Mouse (Mus musculus): ENCODE data around the gene Pole2.
A peak's percentile ranks its signal among the peaks of the same experiment; 100 is the strongest.

The Pole2 gene

GRCm38 (mm10) chr12:69227776-69228466, at the start of gene Pole2:
Gene Pole2 (minus strand): TSS chr12:69228195.
- DNase-seq, result peak; percentile 95 to 96

- no peak for DNase-seq
These were observed 41.0 kb upstream of the Pole2 start for GRCm38 (mm10) chr12:69268956-69269355.

DNA sequence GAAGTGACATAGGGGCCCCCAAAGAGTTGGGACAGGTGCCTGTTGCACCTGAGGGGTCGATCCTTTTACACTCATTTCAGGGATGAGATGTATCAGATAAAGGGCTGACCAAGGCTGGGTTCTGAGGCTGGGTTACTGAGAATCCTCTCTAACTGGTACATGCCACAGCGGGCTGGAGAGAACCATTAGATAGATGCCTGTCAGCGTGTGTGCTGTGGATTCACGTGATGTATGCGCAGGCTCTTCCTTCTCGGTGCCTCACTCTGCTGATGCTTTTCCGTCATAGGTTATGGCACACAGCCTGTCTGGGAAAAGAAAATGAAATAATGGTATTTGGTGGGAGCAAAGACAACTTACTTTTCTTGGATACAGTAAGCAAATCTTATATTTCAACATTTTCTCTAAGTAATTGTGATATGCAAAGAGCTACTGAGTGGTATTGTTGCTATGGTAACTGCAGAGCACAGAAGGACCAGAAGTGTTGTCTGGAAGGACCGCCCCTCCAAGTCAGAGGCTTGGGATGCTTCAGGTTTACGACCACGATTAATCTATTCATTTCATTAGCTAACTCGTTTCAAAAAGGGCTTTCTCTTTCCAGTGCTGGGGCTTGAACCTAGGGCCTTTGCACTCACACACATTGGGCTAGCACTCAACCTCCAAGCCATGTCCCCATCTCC, 40.1 kb upstream of the Pole2 start:
- DNase-seq, result no peak

DNA sequence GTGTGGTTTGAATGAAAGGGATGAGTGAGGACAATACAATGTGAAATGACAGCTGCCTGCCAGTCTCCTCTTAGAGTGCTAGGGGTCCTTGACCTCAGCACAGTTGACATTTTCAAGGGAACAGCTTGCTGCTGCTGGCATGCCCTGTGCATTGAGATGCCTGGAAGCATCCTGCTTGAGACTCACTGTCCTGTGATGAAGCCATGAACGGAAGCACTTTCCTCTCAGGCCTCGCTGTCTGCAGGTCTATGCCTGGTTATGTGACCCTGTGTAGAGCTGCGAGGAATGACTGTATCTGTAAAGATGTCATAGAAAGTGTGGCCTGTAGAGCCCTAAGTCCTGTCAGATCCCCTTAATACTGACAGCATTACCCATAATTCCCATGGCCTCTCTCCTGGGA, 37.0 kb upstream of the Pole2 start:
- DNase-seq, result no peak

DNA sequence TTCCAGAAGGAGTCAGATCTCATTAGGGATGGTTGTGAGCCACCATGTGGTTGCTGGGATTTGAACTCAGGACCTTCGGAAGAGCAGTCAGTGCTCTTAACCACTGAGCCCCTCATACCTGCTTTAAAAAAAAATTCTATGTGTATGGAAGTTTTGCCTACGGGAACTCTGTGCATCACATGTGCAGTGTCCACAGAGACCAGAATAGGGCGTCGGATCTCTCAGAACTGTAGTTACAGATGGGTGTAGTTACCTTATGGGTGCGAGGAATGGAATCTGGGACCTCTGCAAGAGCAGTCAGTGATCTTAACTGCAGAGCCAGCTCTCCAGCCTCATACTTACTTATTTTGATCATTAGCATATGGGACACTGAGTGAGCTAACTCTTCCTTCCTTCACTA, 34.3 kb upstream of the Pole2 start:
- DNase-seq, result no peak

GRCm38 (mm10) chr12:69257836-69258235, 29.8 kb upstream of the Pole2 start:
- no peak for DNase-seq

DNA sequence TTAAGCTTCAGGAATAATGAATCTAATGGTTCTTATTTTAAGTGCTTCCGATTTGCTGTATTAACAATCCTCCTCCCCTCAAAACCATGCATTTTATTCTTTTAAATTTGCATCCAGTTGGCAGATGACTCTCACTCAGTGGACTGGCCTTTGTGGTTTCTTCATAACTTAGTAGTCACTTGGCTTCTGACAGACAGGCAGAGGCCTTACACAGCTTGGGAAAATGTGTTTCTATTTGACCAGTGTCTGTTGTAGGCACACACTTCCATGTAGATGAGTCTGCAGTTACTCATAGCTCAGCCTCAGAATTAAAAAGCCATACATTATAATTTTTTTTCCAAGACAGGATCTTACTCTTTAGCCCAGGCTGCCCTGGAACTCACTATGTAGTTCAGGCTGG, 25.8 kb upstream of the Pole2 start:
- no peak for DNase-seq

DNA sequence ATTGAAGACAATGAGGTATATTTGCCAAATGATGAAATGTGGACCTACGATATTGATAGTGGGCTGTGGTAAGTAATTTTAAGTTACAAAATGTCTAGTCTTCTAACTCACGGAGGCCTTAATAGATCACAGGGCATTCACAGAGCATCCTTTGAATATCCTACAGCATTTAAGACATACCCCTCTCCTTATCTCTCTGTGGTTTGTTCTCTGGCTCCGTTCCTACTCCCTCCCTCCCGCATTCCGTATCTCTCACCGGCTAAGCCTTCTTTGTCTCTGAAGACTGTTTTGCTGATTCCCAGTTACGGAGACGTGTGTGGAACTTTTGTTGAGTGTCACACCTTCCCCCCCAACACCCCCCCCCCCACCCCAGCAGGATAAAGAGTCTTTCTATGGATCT, 22.8 kb upstream of the Pole2 start:
- no peak for DNase-seq

DNA sequence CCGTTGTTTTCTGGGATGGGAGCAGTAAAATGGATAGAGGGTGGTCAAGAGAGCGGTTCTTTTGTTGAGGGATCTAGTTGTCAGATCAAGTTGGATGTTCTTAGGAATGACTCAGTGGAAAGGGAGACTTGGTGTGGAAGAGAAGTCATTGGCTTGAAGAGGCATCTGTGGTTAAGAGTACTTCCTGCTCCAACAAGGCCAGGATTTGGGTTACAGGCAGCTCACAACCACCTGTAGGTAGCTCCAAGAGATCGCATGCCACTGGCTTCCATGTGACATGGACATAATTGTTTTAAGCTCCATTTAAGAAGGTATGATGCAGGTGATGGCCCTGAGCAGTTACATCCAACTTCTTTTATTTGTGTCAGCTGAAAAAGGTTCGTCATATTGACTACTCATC, 21.8 kb upstream of the Pole2 start:
- DNase-seq, result no peak

- DNase-seq, result peak; percentile 88 to 91
These were observed 13.9 kb upstream of the Pole2 start for GRCm38 (mm10) chr12:69241771-69242431.

DNA sequence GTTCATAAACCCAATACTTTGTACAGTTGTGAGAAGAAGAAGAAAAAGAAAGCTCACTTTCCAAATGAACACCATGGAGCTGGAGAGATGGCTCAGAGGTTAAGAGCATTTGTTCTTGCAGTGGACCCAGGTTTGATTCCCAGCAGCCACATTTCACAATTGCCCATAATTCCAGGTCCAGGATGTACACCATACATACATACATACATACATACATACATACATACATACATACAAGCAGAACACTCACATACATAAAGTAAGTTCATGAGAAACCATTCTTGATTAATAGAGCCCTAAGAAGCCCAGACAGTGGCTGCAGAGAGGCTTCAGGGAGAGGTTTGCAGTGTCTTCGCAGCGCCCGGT, 13.4 kb upstream of the Pole2 start:
- DNase-seq, result peak in 1 of 2 experiments; percentile 4

DNA sequence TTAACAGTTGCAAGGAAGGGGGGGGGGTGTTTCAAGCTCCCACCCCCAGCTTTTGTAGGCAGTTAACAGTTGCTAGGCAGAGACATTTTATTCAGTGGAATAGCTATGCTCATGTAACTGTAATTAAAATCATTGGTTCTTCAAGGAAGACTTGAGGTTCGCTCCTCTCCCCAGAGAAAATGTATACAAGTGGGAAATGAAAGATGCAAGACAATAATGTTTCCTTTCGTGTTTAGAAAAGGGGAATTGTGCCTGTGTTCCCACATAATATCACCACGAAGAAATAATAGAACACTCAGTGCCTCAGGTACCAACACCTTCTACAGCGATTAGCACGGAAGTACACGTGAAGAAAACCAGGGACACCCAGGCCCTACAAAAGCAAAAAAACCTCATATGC, 12.9 kb upstream of the Pole2 start, which contains the start of gene Klhdc1:
Klhdc1 (plus strand) TSS at position 301 of the 400 bp plus-strand sequence.
- no peak for DNase-seq

DNA sequence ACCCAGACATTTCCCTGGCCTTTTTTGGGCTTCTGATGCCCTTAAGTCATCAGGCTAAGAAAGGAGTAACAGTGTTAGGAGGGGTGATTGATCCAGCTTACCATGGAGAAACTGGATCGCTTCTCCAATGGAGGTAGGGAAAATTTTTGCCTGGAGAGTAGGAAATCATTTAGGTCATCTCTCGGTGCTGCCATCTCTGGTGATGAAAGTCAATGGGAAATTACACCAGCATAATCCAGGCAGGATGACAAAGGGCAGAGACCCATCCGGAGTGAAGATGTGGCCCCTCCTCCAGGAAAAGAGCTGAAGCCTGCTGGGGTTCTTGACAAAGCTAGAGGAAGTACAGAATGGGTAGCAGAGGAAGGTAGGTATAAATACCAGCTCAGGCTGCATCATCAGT, 10.3 kb upstream of the Pole2 start:
- peak; percentile 22 to 31 for DNase-seq

GRCm38 (mm10) chr12:69235782-69236181, 7.8 kb upstream of the Pole2 start:
- no peak for DNase-seq

DNA sequence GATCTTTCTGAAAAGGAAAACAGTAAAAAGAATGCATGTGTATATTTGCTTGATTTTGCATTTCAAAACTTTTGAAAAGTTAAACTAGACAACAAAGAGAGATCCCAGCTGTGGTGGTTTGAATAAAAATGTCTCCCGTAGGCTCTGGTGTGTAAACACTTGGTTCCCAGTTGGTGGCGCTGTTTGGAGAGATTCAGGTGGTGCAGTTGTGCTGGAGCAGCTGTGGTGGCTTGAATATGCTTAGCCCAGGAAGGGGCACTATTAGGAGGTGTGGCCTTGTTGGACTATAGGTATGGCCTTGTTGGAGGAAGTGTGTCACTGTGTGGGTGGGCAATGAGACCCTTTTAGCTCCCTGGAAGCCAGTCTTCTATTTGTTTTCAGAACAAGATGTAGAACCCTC, 1.3 kb upstream of the Pole2 start:
- DNase-seq, result peak; percentile 13 to 15

- no peak for DNase-seq
These were observed 7.2 kb downstream of the Pole2 start for GRCm38 (mm10) chr12:69220613-69221277.

GRCm38 (mm10) chr12:69216587-69216986, 11.4 kb downstream of the Pole2 start:
- no peak for DNase-seq

GRCm38 (mm10) chr12:69215000-69215785, 12.8 kb downstream of the Pole2 start:
- peak in 1 of 2 experiments; percentile 19 for DNase-seq

DNA sequence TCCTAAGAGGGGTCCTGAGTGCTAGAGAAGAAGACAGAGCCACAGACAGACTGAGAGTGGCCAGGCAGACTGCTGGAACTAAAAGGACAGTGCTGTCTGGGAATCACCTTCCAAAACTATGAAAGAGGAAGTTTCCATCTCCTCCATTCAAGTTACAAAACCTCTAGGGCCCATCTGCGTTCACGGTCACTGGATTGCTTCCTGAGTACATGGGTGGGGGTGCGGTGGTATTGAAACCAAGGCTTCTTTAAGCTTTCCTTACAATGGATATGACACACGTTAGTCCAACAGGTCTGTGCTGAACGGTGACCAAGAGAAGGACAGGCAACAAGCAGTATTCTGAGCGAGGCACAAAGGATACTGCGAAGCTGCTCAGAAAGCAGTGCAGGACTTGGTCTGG, 13.6 kb downstream of the Pole2 start:
- no peak for DNase-seq

- DNase-seq, result no peak
These were observed 14.7 kb downstream of the Pole2 start for GRCm38 (mm10) chr12:69213186-69213777.

GRCm38 (mm10) chr12:69211057-69211456, 16.9 kb downstream of the Pole2 start:
- peak; percentile 39 to 43 for DNase-seq
